Mouse (Mus musculus): ENCODE data around the gene Frmpd2.
"Not testable (repeated sequence)": the region's sequence is repeated elsewhere in the genome, so short reads cannot be mapped to it uniquely, and the experiment has no call there.

GRCm38 (mm10) chr14:33432485-33432884, 39.0 kb upstream of the Frmpd2 start:
- TF ChIP-seq CTCF (IDR thresholded peaks at IDR 0.05; ENCODE audit: low read depth, low read length); POLR2A (IDR thresholded peaks at IDR 0.05; ENCODE audit: insufficient read depth, low read length): not testable (repeated sequence)

Data from ES-Bruce4 (cell line).